Mouse (Mus musculus) liver, embryonic 12.5 days (tissue): Measurements from ENCODE around the gene Isoc2a. TPM values are rescaled to one million over a fixed set of nuclear protein-coding genes. Genes with fewer than 3 reads are reported as not detected.
A peak's percentile ranks its signal among the peaks of the same experiment; 100 is the strongest.

Experiments
- ATAC-seq: fragments of 200-750 bp; cut with Nextera tagmentation; 2 replicates; pipeline ENCODE4 v1.8.0; 2017; ENCODE audit warnings: moderate number of reproducible peaks, mild to moderate bottlenecking, moderate library complexity
- H3K27ac ChIP-seq: fragments of 300-500 bp; sonication (generic); 2 replicates; pipeline ENCODE4 v1.5.1; 2016; ENCODE audit warnings: mild to moderate bottlenecking
- H3K27me3 ChIP-seq: fragments of 300-500 bp; sonication (generic); replicated peaks from 2 replicates; pipeline ENCODE4 v1.6.1; 2016; ENCODE audit warnings: mild to moderate bottlenecking, moderate library complexity
- H3K36me3 ChIP-seq: fragments of 300-500 bp; sonication (generic); 2 replicates; pipeline ENCODE4 v1.6.1; 2016; ENCODE audit warnings: mild to moderate bottlenecking, moderate library complexity
- H3K4me1 ChIP-seq: fragments of 300-500 bp; sonication (generic); 2 replicates; pipeline ENCODE4 v1.6.1; 2016
- H3K4me2 ChIP-seq: fragments of 300-500 bp; sonication (generic); 2 replicates; pipeline ENCODE4 v1.6.1; 2016; ENCODE audit warnings: mild to moderate bottlenecking, moderate library complexity
- H3K4me3 ChIP-seq: fragments of 300-500 bp; sonication (generic); 2 replicates; pipeline ENCODE4 v1.5.1; 2016; ENCODE audit warnings: mild to moderate bottlenecking, moderate library complexity
- H3K9ac ChIP-seq: fragments of 300-500 bp; sonication (generic); 2 replicates; pipeline ENCODE4 v1.6.1; 2016; ENCODE audit warnings: mild to moderate bottlenecking, moderate library complexity
- H3K9me3 ChIP-seq: fragments of 300-500 bp; sonication (generic); replicated peaks from 2 replicates; pipeline ENCODE4 v1.6.1; 2016; ENCODE audit warnings: mild to moderate bottlenecking, moderate library complexity
- WGBS: fragments of 180-500 bp; shearing (Covaris S2); methylation state at CpG from one replicate; pipeline ENCODE4 v1.1.7; 2016; ENCODE audit not compliant: insufficient replicate concordance; 5-methylcytosine and 5-hydroxymethylcytosine counted together
- polyA plus RNA-seq: library from polyadenylated mRNA; unstranded; fragments of >200 nt; fragmentation: Nextera tagmentation; extraction: Ambion mirVana; gene quantifications from 2 replicates; pipeline ENCODE4 v1.2.1, GENCODE M21; 2016

Gene Isoc2a
- polyA plus RNA-seq, 1 experiment from 2014 or later, result 0.95 TPM

- H3K27me3 ChIP-seq, result peaks cover 37% of the 10 kb centered on the region
- peaks cover 39% of the 10 kb centered on the region for H3K36me3 ChIP-seq
- no peak overlapping the region for H3K9ac ChIP-seq
- ATAC-seq, result no peak
- H3K27ac ChIP-seq, result no peak overlapping the region
- H3K4me2 ChIP-seq, result no peak overlapping the region
- H3K4me3 ChIP-seq, result no peak overlapping the region
- no peaks in the 10 kb centered on the region for H3K9me3 ChIP-seq
- H3K4me1 ChIP-seq, result peaks cover 54% of the 10 kb centered on the region
- WGBS, result 87% methylated on average over 21 of the region's 21 CpGs
Observed at GRCm38 (mm10) chr7:4919971-4920370, 43.0 kb downstream of the Isoc2a start.

- H3K4me2 ChIP-seq, result no peak overlapping the region; the same call in 1 of the 2 replicates
- 88% methylated on average over 19 of the region's 19 CpGs for WGBS
- H3K9me3 ChIP-seq, result no peaks in the 10 kb centered on the region
- no peak overlapping the region for H3K9ac ChIP-seq
- H3K4me3 ChIP-seq, result no peak overlapping the region
- H3K36me3 ChIP-seq, result peaks cover 39% of the 10 kb centered on the region
- peaks cover 42% of the 10 kb centered on the region for H3K27me3 ChIP-seq
- peaks cover 59% of the 10 kb centered on the region for H3K4me1 ChIP-seq
- ATAC-seq, result no peak
- H3K27ac ChIP-seq, result no peak overlapping the region
Observed at GRCm38 (mm10) chr7:4920496-4920895, 43.5 kb downstream of the Isoc2a start.

GRCm38 (mm10) chr7:4920976-4921823, 44.2 kb downstream of the Isoc2a start:
- Histone ChIP-seq H3K9me3 (no peaks in the 10 kb centered on the region), H3K27me3 (peaks cover 49% of the 10 kb centered on the region), H3K9ac (no peak overlapping the region), H3K36me3 (peaks cover 39% of the 10 kb centered on the region), H3K4me2 (peak overlapping the region; percentile 15), H3K4me3 (no peak overlapping the region), H3K27ac (peak overlapping the region; percentile 11), H3K4me1 (peaks cover 59% of the 10 kb centered on the region)
- ATAC-seq, result 0 out of 2 replicates have a peak, but pooled peaks have one; percentile 17
- WGBS, result 24% methylated on average over 23 of the region's 23 CpGs

GRCm38 (mm10) chr7:4921824-4922482, 45.0 kb downstream of the Isoc2a start, which contains the start of gene Nat14:
Gene Nat14, plus strand, starts transcription at chr7:4922028.
- Histone ChIP-seq H3K27me3 (peaks cover 56% of the 10 kb centered on the region), H3K4me2 (peak within 1 kb of the TSS; percentile 56), H3K4me1 (peaks cover 52% of the 10 kb centered on the region), H3K4me3 (peak within 1 kb of the TSS; percentile 3; the same call in 1 of the 2 replicates), H3K27ac (peak within 1 kb of the TSS; percentile 11), H3K36me3 (peaks cover 39% of the 10 kb centered on the region), H3K9ac (no peak within 1 kb of the TSS), H3K9me3 (no peaks in the 10 kb centered on the region)
- 29% methylated on average over 8 of the region's 8 CpGs for WGBS
- no peak for ATAC-seq

- H3K9me3 ChIP-seq, result no peaks in the 10 kb centered on the region
- peaks cover 35% of the 10 kb centered on the region for H3K36me3 ChIP-seq
- H3K27ac ChIP-seq, result no peak overlapping the region
- peaks cover 47% of the 10 kb centered on the region for H3K4me1 ChIP-seq
- peak overlapping the region; percentile 3; the same call in 1 of the 2 replicates for H3K4me3 ChIP-seq
- no peak overlapping the region for H3K9ac ChIP-seq
- no peak for ATAC-seq
- peak overlapping the region; percentile 56 for H3K4me2 ChIP-seq
- 3% methylated on average over 14 of the region's 14 CpGs for WGBS
- peaks cover 62% of the 10 kb centered on the region for H3K27me3 ChIP-seq
Observed at GRCm38 (mm10) chr7:4922508-4922907, 45.6 kb downstream of the Isoc2a start.

- WGBS, result 4% methylated on average over 14 of the region's 14 CpGs
- no peak overlapping the region for H3K9ac ChIP-seq
- H3K4me1 ChIP-seq, result peaks cover 47% of the 10 kb centered on the region
- H3K27me3 ChIP-seq, result peaks cover 66% of the 10 kb centered on the region
- H3K9me3 ChIP-seq, result no peaks in the 10 kb centered on the region
- peak overlapping the region; percentile 3; the same call in 1 of the 2 replicates for H3K4me3 ChIP-seq
- no peak overlapping the region for H3K27ac ChIP-seq
- H3K36me3 ChIP-seq, result peaks cover 30% of the 10 kb centered on the region
- ATAC-seq, result no peak
- peak overlapping the region; percentile 56 for H3K4me2 ChIP-seq
Observed at GRCm38 (mm10) chr7:4922931-4923565, 46.1 kb downstream of the Isoc2a start.

GRCm38 (mm10) chr7:4923586-4924364, 46.8 kb downstream of the Isoc2a start:
- peak overlapping the region; percentile 12; the same call in 1 of the 2 replicates for H3K27ac ChIP-seq
- H3K4me2 ChIP-seq, result peak overlapping the region; percentile 56
- H3K9ac ChIP-seq, result peak overlapping the region; percentile 12; the same call in 1 of the 2 replicates
- WGBS, result 7% methylated on average over 37 of the region's 37 CpGs
- H3K4me3 ChIP-seq, result peak overlapping the region; percentile 10; the same call in 1 of the 2 replicates
- H3K27me3 ChIP-seq, result peaks cover 70% of the 10 kb centered on the region
- peaks cover 23% of the 10 kb centered on the region for H3K36me3 ChIP-seq
- no peak for ATAC-seq
- no peaks in the 10 kb centered on the region for H3K9me3 ChIP-seq
- peaks cover 47% of the 10 kb centered on the region for H3K4me1 ChIP-seq

GRCm38 (mm10) chr7:4924483-4924882, 47.5 kb downstream of the Isoc2a start:
- peak overlapping the region; percentile 12; the same call in 1 of the 2 replicates for H3K9ac ChIP-seq
- no peak overlapping the region for H3K27ac ChIP-seq
- no peak overlapping the region for H3K4me3 ChIP-seq
- 5% methylated on average over 4 of the region's 4 CpGs for WGBS
- no peak for ATAC-seq
- H3K27me3 ChIP-seq, result peaks cover 73% of the 10 kb centered on the region
- H3K4me2 ChIP-seq, result peak overlapping the region; percentile 56; the same call in 1 of the 2 replicates
- peaks cover 16% of the 10 kb centered on the region for H3K36me3 ChIP-seq
- H3K9me3 ChIP-seq, result no peaks in the 10 kb centered on the region
- H3K4me1 ChIP-seq, result peaks cover 47% of the 10 kb centered on the region

GRCm38 (mm10) chr7:4924891-4925301, 47.9 kb downstream of the Isoc2a start:
- no peak overlapping the region for H3K27ac ChIP-seq
- ATAC-seq, result no peak

GRCm38 (mm10) chr7:4925441-4926381, 48.8 kb downstream of the Isoc2a start, which contains the start of gene Ssc5d:
Gene Ssc5d, plus strand, starts transcription at chr7:4925785.
- Histone ChIP-seq H3K27me3 (peaks cover 73% of the 10 kb centered on the region), H3K36me3 (peaks cover 3% of the 10 kb centered on the region), H3K4me2 (no peak within 1 kb of the TSS; the same call in 1 of the 2 replicates), H3K9ac (no peak within 1 kb of the TSS), H3K27ac (0 out of 2 replicates have a peak within 1 kb of the TSS, but pooled peaks have one; percentile 45), H3K4me3 (no peak within 1 kb of the TSS), H3K4me1 (peaks cover 44% of the 10 kb centered on the region), H3K9me3 (no peaks in the 10 kb centered on the region)
- ATAC-seq, result no peak
- 23% methylated on average over 6 of the region's 6 CpGs for WGBS

More at GRCm38 (mm10) chr7:4924891-4925301, 47.9 kb downstream of the Isoc2a start:
- no peak overlapping the region for H3K4me2 ChIP-seq
- peaks cover 11% of the 10 kb centered on the region for H3K36me3 ChIP-seq
- 14% methylated on average over 3 of the region's 4 CpGs for WGBS
- no peaks in the 10 kb centered on the region for H3K9me3 ChIP-seq
- peaks cover 47% of the 10 kb centered on the region for H3K4me1 ChIP-seq
- no peak overlapping the region for H3K9ac ChIP-seq
- H3K27me3 ChIP-seq, result peaks cover 73% of the 10 kb centered on the region
- no peak overlapping the region for H3K4me3 ChIP-seq
